Mouse (Mus musculus) megakaryocyte, embryonic 14.5 days (primary cell): ENCODE measurements around the gene Fam168a.

Experiments
- FLI1 ChIP-seq: IDR thresholded peaks from 2 replicates; pipeline ENCODE4 v1.6.1; 2012; ENCODE audit warnings: low read length, inconsistent platforms, mixed read lengths
- GATA1 ChIP-seq: IDR thresholded peaks from 3 replicates; pipeline ENCODE4 v1.6.1; 2012; ENCODE audit warnings: mixed read lengths, low read length, inconsistent platforms, borderline replicate concordance

DNA sequence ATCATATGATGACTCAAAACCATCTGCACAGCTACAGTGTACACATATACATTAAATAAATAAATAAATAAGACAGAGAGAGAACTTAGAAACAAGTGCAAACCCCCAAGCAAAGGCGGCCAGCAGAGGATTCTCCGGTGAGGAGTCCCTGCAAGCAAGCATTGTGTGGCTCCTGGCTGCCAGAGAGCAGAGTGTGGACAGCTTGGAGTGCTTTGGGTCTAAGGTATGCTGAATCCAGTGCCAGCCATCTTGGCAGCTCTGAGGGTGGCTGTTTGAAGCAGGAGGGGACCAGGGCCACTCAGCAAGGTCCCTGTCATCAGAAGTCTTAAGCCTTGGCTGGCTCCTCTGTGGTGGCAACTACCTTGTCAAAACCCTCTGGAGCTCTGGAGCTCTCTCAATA is 31.5 kb upstream of the Fam168a start:
- TF ChIP-seq GATA1 (no peak), FLI1 (no peak)
